Mouse (Mus musculus) cortical plate, adult 2 months (tissue): ENCODE data around the gene Slc16a9. TPM values are rescaled to one million over a fixed set of nuclear protein-coding genes. Genes with fewer than 3 reads are reported as not detected.

Experiments
- H3K27ac ChIP-seq: fragments of 200-500 bp; 2 replicates; pipeline ENCODE4 v1.5.1; 2012; ENCODE audit warnings: low read length, control low read depth, inconsistent platforms; ENCODE audit not compliant: insufficient read depth
- H3K4me1 ChIP-seq: fragments of 200-500 bp; 2 replicates; pipeline ENCODE4 v1.6.1; 2011; ENCODE audit warnings: low read length; ENCODE audit not compliant: control insufficient read depth, insufficient read depth
- H3K4me3 ChIP-seq: fragments of 200-500 bp; 2 replicates; pipeline ENCODE4 v1.5.1; 2011; ENCODE audit warnings: mild to moderate bottlenecking, low read length, control low read depth; ENCODE audit not compliant: insufficient read depth
- CTCF ChIP-seq: fragments of 200-500 bp; IDR thresholded peaks from 2 replicates; pipeline ENCODE4 v1.5.1; 2011; ENCODE audit warnings: mild to moderate bottlenecking, control low read depth, low read length; ENCODE audit not compliant: insufficient read depth; ENCODE audit errors: extremely low read depth
- POLR2A ChIP-seq: fragments of 200-500 bp; IDR thresholded peaks from 2 replicates; pipeline ENCODE4 v1.6.1; 2011; ENCODE audit warnings: mild to moderate bottlenecking, low read length, control low read depth; ENCODE audit not compliant: insufficient read depth; ENCODE audit errors: extremely low read depth
- polyA plus RNA-seq: library from polyadenylated mRNA; depleted of rRNA; stranded (reverse); fragments of >200 nt; gene quantifications from 2 replicates; pipeline ENCODE4 v1.2.3, GENCODE M21; 2012

Gene Slc16a9
- polyA plus RNA-seq, 1 experiment = 2.9 TPM

- TF ChIP-seq CTCF (no peak), POLR2A (no peak)
- H3K4me1 ChIP-seq = no peaks in the 10 kb centered on the region; the same call in 1 of the 2 replicates
- peak overlapping the region; percentile 26 for H3K4me3 ChIP-seq
- no peak overlapping the region for H3K27ac ChIP-seq
These were observed 652 bp downstream of the Slc16a9 start for GRCm38 (mm10) chr10:70245559-70245945.

- H3K27ac ChIP-seq = no peak overlapping the region
- TF ChIP-seq POLR2A = no peak
- no peak for TF ChIP-seq CTCF
- peak overlapping the region; percentile 26; the same call in 1 of the 2 replicates for H3K4me3 ChIP-seq
- H3K4me1 ChIP-seq = no peaks in the 10 kb centered on the region; the same call in 1 of the 2 replicates
These were observed 1.2 kb downstream of the Slc16a9 start for GRCm38 (mm10) chr10:70246076-70246475.

GRCm38 (mm10) chr10:70250354-70250753, 5.5 kb downstream of the Slc16a9 start:
- TF ChIP-seq CTCF (no peak), POLR2A (no peak)
- Histone ChIP-seq H3K4me3 (no peak overlapping the region), H3K4me1 (no peaks in the 10 kb centered on the region; the same call in 1 of the 2 replicates)

GRCm38 (mm10) chr10:70250766-70251165, 5.9 kb downstream of the Slc16a9 start:
- Histone ChIP-seq H3K4me1 (no peaks in the 10 kb centered on the region; the same call in 1 of the 2 replicates), H3K4me3 (no peak overlapping the region), H3K27ac (no peak overlapping the region)
- TF ChIP-seq POLR2A = no peak
- no peak for TF ChIP-seq CTCF

More at GRCm38 (mm10) chr10:70250354-70250753, 5.5 kb downstream of the Slc16a9 start:
- no peak overlapping the region for H3K27ac ChIP-seq

- Histone ChIP-seq H3K27ac (no peak overlapping the region), H3K4me3 (no peak overlapping the region), H3K4me1 (no peaks in the 10 kb centered on the region)
- TF ChIP-seq POLR2A (no peak), CTCF (no peak)
These were observed 9.8 kb downstream of the Slc16a9 start for GRCm38 (mm10) chr10:70254666-70255065.

GRCm38 (mm10) chr10:70255601-70256210, 10.8 kb downstream of the Slc16a9 start:
- no peak overlapping the region for H3K27ac ChIP-seq
- no peaks in the 10 kb centered on the region for H3K4me1 ChIP-seq
- TF ChIP-seq CTCF (no peak), POLR2A (no peak)
- no peak overlapping the region for H3K4me3 ChIP-seq

- no peaks in the 10 kb centered on the region for H3K4me1 ChIP-seq
- no peak overlapping the region for H3K4me3 ChIP-seq
- no peak overlapping the region for H3K27ac ChIP-seq
- no peak for TF ChIP-seq CTCF
- no peak for TF ChIP-seq POLR2A
These were observed 12.1 kb downstream of the Slc16a9 start for GRCm38 (mm10) chr10:70257029-70257428.

GRCm38 (mm10) chr10:70260904-70261303, 16.0 kb downstream of the Slc16a9 start:
- Histone ChIP-seq H3K27ac (no peak overlapping the region), H3K4me3 (no peak overlapping the region), H3K4me1 (no peaks in the 10 kb centered on the region)
- TF ChIP-seq CTCF = no peak
- no peak for TF ChIP-seq POLR2A

- H3K4me1 ChIP-seq = peaks cover 1% of the 10 kb centered on the region; the same call in 1 of the 2 replicates
- TF ChIP-seq POLR2A (no peak), CTCF (no peak)
- H3K4me3 ChIP-seq = no peak overlapping the region
- H3K27ac ChIP-seq = no peak overlapping the region
These were observed 17.2 kb downstream of the Slc16a9 start for GRCm38 (mm10) chr10:70262051-70262450.

GRCm38 (mm10) chr10:70263681-70264189, 18.8 kb downstream of the Slc16a9 start:
- Histone ChIP-seq H3K4me3 (no peak overlapping the region), H3K4me1 (peaks cover 1% of the 10 kb centered on the region; the same call in 1 of the 2 replicates), H3K27ac (no peak overlapping the region)
- no peak for TF ChIP-seq CTCF
- no peak for TF ChIP-seq POLR2A
